Mouse (Mus musculus) ES-E14 (cell line): Measurements from ENCODE around the gene Gm128.

Source experiments
- ZC3H11A ChIP-seq: IDR thresholded peaks from 2 replicates; pipeline ENCODE4 v1.6.1; 2012; ENCODE audit warnings: low read depth, mild to moderate bottlenecking, inconsistent platforms, low read length, borderline replicate concordance
- ZNF384 ChIP-seq: IDR thresholded peaks from 2 replicates; pipeline ENCODE4 v1.6.1; 2012; ENCODE audit warnings: low read depth, low read length, inconsistent platforms

- TF ChIP-seq ZC3H11A (no peak), ZNF384 (no peak)
These were observed 5.8 kb downstream of the Gm128 start for GRCm38 (mm10) chr3:95235386-95236301.
